Mouse (Mus musculus): ENCODE measurements at regions not wholly inside any gene's neighbourhood (a gene's known extent, or its start where the extent isn't known, plus 50 kb on each side); places are given as distances from the start of the nearest gene placed in this dataset.

GRCm38 (mm10) chr3:130975291-130975690 is 135.0 kb upstream of the Lef1 start:
- no peaks in the 10 kb centered on the region for H3K36me3 ChIP-seq
- no peak overlapping the region for H3K27ac ChIP-seq
- H3K27me3 ChIP-seq (replicated peaks), result no peaks in the 10 kb centered on the region
- WGBS, result 53% methylated on average over 1 of the region's 1 CpGs
- H3K9ac ChIP-seq, result no peak overlapping the region
- no peak for ATAC-seq (ENCODE audit: low FRiP score, low read depth)
- H3K9me3 ChIP-seq, result no peaks in the 10 kb centered on the region
- H3K4me1 ChIP-seq, result no peaks in the 10 kb centered on the region
- no peak overlapping the region for H3K4me2 ChIP-seq (replicated peaks)
- H3K4me3 ChIP-seq, result no peak overlapping the region

- Histone ChIP-seq H3K9me3 (no peaks in the 10 kb centered on the region), H3K9ac (no peak overlapping the region), H3K4me2 (replicated peaks) (no peak overlapping the region), H3K4me1 (no peaks in the 10 kb centered on the region), H3K27me3 (replicated peaks) (no peaks in the 10 kb centered on the region), H3K27ac (no peak overlapping the region), H3K36me3 (no peaks in the 10 kb centered on the region), H3K4me3 (no peak overlapping the region)
- ATAC-seq (ENCODE audit: low FRiP score, low read depth), result no peak
- 52% methylated on average over 2 of the region's 2 CpGs for WGBS
Measured at GRCm38 (mm10) chr3:130972126-130972525, 138.1 kb upstream of the Lef1 start.

DNA sequence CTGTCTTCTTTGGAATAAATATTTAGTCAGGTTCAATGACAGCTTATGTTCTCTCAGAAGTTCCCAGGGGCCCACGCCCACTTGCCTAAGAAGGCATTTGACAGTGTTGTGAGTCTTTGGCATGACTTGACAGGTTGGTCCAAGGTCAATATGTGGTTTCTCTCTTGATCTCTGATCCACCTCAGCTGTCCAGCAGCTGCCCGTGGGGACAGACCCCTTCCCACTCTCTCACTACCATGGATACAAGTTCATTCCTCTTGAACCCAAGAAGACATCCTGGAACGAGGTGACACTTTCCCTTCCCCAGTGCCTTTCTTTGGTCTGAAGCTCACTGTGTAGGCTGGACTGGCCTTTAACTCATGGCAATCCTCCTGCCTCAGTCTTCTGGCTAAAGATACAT is 145.0 kb upstream of the Lef1 start:
- H3K27ac ChIP-seq, result no peak overlapping the region
- no peak overlapping the region for H3K4me3 ChIP-seq
- 90% methylated on average over 3 of the region's 3 CpGs for WGBS
- no peak overlapping the region for H3K4me2 ChIP-seq (replicated peaks)
- H3K27me3 ChIP-seq (replicated peaks), result no peaks in the 10 kb centered on the region
- H3K4me1 ChIP-seq, result peaks cover 10% of the 10 kb centered on the region; the same call in 1 of the 2 replicates
- no peak overlapping the region for H3K9ac ChIP-seq
- ATAC-seq (ENCODE audit: low FRiP score, low read depth), result no peak
- no peaks in the 10 kb centered on the region for H3K9me3 ChIP-seq
- no peaks in the 10 kb centered on the region for H3K36me3 ChIP-seq

DNA sequence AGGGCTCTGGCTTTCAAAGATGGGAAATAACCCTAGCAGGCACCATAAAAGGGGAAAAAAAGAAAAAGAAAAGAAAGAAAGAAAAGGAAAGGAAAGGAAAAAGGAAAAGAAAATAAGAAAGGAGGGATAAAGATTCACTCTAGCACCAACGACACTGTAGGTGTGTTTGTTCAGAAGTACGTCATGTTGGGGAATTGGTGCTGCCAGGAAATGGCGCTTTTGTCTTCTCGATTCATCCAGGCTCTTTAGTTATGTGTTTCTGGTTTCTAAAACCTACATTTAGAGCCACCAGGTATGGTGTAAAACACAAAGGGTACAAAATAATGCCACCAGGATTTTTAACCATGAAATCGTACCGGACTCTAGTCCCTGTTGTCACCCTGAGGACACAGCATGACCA is 146.2 kb upstream of the Lef1 start:
- Histone ChIP-seq H3K9ac (no peak overlapping the region), H3K27ac (no peak overlapping the region), H3K4me3 (no peak overlapping the region), H3K36me3 (no peaks in the 10 kb centered on the region), H3K9me3 (no peaks in the 10 kb centered on the region), H3K4me2 (replicated peaks) (peak overlapping the region; percentile 50), H3K4me1 (peaks cover 10% of the 10 kb centered on the region; the same call in 1 of the 2 replicates), H3K27me3 (replicated peaks) (no peaks in the 10 kb centered on the region)
- ATAC-seq (ENCODE audit: low FRiP score, low read depth), result no peak
- 85% methylated on average over 6 of the region's 6 CpGs for WGBS

GRCm38 (mm10) chr3:130963625-130964024 is 146.6 kb upstream of the Lef1 start:
- H3K27ac ChIP-seq, result no peak overlapping the region

GRCm38 (mm10) chr3:130962701-130963472 is 147.4 kb upstream of the Lef1 start:
- H3K9me3 ChIP-seq, result no peaks in the 10 kb centered on the region
- H3K27ac ChIP-seq, result no peak overlapping the region
- WGBS, result 59% methylated on average over 12 of the region's 12 CpGs
- no peak overlapping the region for H3K4me3 ChIP-seq
- H3K27me3 ChIP-seq (replicated peaks), result no peaks in the 10 kb centered on the region
- peak overlapping the region; percentile 50 for H3K4me2 ChIP-seq (replicated peaks)
- H3K4me1 ChIP-seq, result peaks cover 10% of the 10 kb centered on the region; the same call in 1 of the 2 replicates
- H3K9ac ChIP-seq, result no peak overlapping the region
- H3K36me3 ChIP-seq, result no peaks in the 10 kb centered on the region
- ATAC-seq (ENCODE audit: low FRiP score, low read depth), result peak; percentile 56

More at GRCm38 (mm10) chr3:130963625-130964024, 146.6 kb upstream of the Lef1 start:
- peak; percentile 42; the same call in 1 of the 2 replicates for ATAC-seq (ENCODE audit: low FRiP score, low read depth)
- no peak overlapping the region for H3K9ac ChIP-seq
- 0 out of 2 replicates have a peak overlapping the region, but pooled peaks have one; percentile 11 for H3K4me3 ChIP-seq
- no peaks in the 10 kb centered on the region for H3K9me3 ChIP-seq
- 28% methylated on average over 11 of the region's 11 CpGs for WGBS
- no peaks in the 10 kb centered on the region for H3K36me3 ChIP-seq
- no peaks in the 10 kb centered on the region for H3K27me3 ChIP-seq (replicated peaks)
- peaks cover 10% of the 10 kb centered on the region; the same call in 1 of the 2 replicates for H3K4me1 ChIP-seq
- H3K4me2 ChIP-seq (replicated peaks), result peak overlapping the region; percentile 50

DNA sequence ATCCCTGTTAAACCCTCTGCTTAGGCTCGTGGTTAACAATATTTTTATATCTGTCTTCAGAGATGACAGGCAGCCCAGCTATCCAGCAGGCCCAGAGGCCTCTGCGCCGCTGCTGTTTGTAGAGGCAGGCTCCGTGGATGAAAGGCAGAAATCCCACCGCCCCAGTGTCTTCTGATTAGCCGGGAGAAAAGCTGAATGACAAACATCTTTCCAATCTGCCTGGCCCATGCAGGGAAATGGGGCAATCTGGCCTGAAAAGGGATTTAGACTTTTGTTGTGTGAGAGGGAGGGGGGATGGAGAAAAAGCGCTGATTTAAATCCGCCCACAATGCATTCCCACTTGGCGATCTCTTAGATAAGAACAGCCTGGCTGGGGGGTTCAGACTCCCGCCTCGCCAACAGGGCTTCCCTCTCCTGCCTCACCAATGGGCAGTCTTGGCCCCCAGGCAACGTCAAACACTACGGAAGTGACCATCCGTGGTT is 148.1 kb upstream of the Lef1 start:
- H3K27me3 ChIP-seq (replicated peaks), result no peaks in the 10 kb centered on the region
- no peak overlapping the region for H3K4me3 ChIP-seq
- WGBS, result 19% methylated on average over 14 of the region's 14 CpGs
- ATAC-seq (ENCODE audit: low FRiP score, low read depth), result no peak
- no peaks in the 10 kb centered on the region for H3K9me3 ChIP-seq
- no peak overlapping the region for H3K27ac ChIP-seq
- no peak overlapping the region for H3K9ac ChIP-seq
- peaks cover 10% of the 10 kb centered on the region; the same call in 1 of the 2 replicates for H3K4me1 ChIP-seq
- no peaks in the 10 kb centered on the region for H3K36me3 ChIP-seq
- peak overlapping the region; percentile 27; the same call in 1 of the 2 replicates for H3K4me2 ChIP-seq (replicated peaks)

DNA sequence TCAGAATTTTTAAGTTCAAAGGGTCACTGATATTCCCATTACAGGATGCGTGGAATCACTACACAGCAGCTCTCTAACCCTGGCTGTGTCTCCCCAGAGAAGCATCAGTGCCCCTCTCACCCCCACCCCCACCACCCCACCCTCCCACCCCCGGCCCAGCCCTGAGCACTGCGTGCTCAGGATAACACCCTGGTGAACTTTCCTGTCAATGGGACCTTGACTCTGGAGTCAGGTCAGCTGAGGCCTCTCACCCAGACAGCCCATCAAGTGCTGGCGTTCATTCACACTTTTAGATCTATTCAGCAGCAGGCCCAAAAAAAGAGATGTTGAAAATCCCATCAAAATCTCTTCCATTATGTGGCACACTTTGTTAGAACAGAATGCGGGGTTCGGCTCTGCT is 148.6 kb upstream of the Lef1 start:
- Histone ChIP-seq H3K4me3 (no peak overlapping the region), H3K27me3 (replicated peaks) (no peaks in the 10 kb centered on the region), H3K9ac (no peak overlapping the region), H3K4me1 (peaks cover 10% of the 10 kb centered on the region; the same call in 1 of the 2 replicates), H3K36me3 (no peaks in the 10 kb centered on the region), H3K27ac (no peak overlapping the region), H3K9me3 (no peaks in the 10 kb centered on the region), H3K4me2 (replicated peaks) (no peak overlapping the region)
- ATAC-seq (ENCODE audit: low FRiP score, low read depth), result no peak
- 50% methylated on average over 6 of the region's 6 CpGs for WGBS

- H3K36me3 ChIP-seq, result no peaks in the 10 kb centered on the region
- H3K9ac ChIP-seq, result no peak overlapping the region
- H3K4me2 ChIP-seq (replicated peaks), result no peak overlapping the region
- no peaks in the 10 kb centered on the region for H3K4me1 ChIP-seq
- H3K27me3 ChIP-seq (replicated peaks), result no peaks in the 10 kb centered on the region
- no peaks in the 10 kb centered on the region for H3K9me3 ChIP-seq
- H3K4me3 ChIP-seq, result no peak overlapping the region
- no peak for ATAC-seq (ENCODE audit: low FRiP score, low read depth)
- no peak overlapping the region for H3K27ac ChIP-seq
- WGBS, result 82% methylated on average over 4 of the region's 4 CpGs
Measured at GRCm38 (mm10) chr3:130955958-130956357, 154.3 kb upstream of the Lef1 start.

GRCm38 (mm10) chr3:130951381-130951780 is 158.9 kb upstream of the Lef1 start:
- Histone ChIP-seq H3K36me3 (no peaks in the 10 kb centered on the region), H3K27ac (no peak overlapping the region), H3K4me1 (0 out of 2 replicates have a peak, but pooled peaks cover 5% of the 10 kb centered on the region), H3K4me2 (replicated peaks) (no peak overlapping the region), H3K9ac (no peak overlapping the region), H3K9me3 (no peaks in the 10 kb centered on the region), H3K27me3 (replicated peaks) (no peaks in the 10 kb centered on the region), H3K4me3 (no peak overlapping the region)
- ATAC-seq (ENCODE audit: low FRiP score, low read depth), result no peak
- WGBS, result 80% methylated on average over 2 of the region's 2 CpGs

DNA sequence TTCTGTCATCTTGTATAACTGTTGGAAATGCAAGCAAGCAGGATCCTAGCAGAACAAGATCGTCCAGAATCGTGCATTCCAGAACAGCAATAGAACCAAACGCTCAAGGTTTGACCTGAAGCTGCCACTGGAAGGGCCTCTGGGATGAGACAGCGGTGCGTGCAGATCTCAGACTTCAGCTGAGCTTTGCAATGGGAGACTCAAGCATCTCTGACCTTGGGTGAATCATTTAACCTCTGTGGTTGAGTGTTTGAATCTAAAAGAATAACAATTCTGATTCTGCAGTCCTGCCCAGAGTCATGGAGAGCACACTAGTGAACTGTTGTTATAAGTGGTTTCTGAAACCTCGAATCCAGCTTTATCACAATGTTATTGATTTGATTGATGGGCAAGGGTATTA is 159.4 kb upstream of the Lef1 start:
- no peak overlapping the region for H3K4me3 ChIP-seq

GRCm38 (mm10) chr3:130947880-130948279 is 162.4 kb upstream of the Lef1 start:
- no peak overlapping the region for H3K27ac ChIP-seq
- 86% methylated on average over 5 of the region's 5 CpGs for WGBS
- ATAC-seq (ENCODE audit: low FRiP score, low read depth), result no peak
- peaks cover 14% of the 10 kb centered on the region; the same call in 1 of the 2 replicates for H3K4me1 ChIP-seq
- no peaks in the 10 kb centered on the region for H3K27me3 ChIP-seq (replicated peaks)
- H3K4me2 ChIP-seq (replicated peaks), result no peak overlapping the region
- no peaks in the 10 kb centered on the region for H3K36me3 ChIP-seq
- H3K4me3 ChIP-seq, result no peak overlapping the region
- H3K9ac ChIP-seq, result no peak overlapping the region
- H3K9me3 ChIP-seq, result no peaks in the 10 kb centered on the region

More for the DNA sequence above, 159.4 kb upstream of the Lef1 start:
- no peaks in the 10 kb centered on the region for H3K9me3 ChIP-seq
- H3K4me2 ChIP-seq (replicated peaks), result no peak overlapping the region
- WGBS, result 85% methylated on average over 6 of the region's 6 CpGs
- H3K27me3 ChIP-seq (replicated peaks), result no peaks in the 10 kb centered on the region
- H3K4me1 ChIP-seq, result peaks cover 9% of the 10 kb centered on the region; the same call in 1 of the 2 replicates
- no peak for ATAC-seq (ENCODE audit: low FRiP score, low read depth)
- no peaks in the 10 kb centered on the region for H3K36me3 ChIP-seq
- H3K9ac ChIP-seq, result no peak overlapping the region
- no peak overlapping the region for H3K27ac ChIP-seq

DNA sequence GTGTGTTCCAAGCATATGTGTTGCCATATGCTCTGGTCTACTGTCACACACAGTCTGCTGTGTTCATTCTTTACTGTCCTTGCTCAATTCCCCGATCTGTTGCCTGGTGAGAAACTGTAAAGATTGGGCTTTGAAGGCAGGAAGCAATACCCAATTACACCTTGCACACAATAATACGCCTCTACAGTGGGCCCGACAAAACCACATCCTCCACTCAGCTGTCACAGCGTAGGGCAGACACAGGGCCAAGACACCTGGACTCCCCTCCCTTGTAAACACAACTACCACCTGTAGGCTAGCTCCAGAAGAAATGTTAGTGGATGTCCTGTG is 163.0 kb upstream of the Lef1 start:
- Histone ChIP-seq H3K4me3 (no peak overlapping the region), H3K4me2 (replicated peaks) (no peak overlapping the region), H3K9me3 (no peaks in the 10 kb centered on the region), H3K27me3 (replicated peaks) (no peaks in the 10 kb centered on the region), H3K27ac (no peak overlapping the region), H3K4me1 (peaks cover 14% of the 10 kb centered on the region; the same call in 1 of the 2 replicates), H3K9ac (no peak overlapping the region), H3K36me3 (no peaks in the 10 kb centered on the region)
- ATAC-seq (ENCODE audit: low FRiP score, low read depth), result no peak
- WGBS, result 85% methylated on average over 4 of the region's 4 CpGs

All from neural tube, embryonic 12.5 days (tissue).